ENCODE assay signal across 20 mouse cellular contexts in the genomic region with DNA sequence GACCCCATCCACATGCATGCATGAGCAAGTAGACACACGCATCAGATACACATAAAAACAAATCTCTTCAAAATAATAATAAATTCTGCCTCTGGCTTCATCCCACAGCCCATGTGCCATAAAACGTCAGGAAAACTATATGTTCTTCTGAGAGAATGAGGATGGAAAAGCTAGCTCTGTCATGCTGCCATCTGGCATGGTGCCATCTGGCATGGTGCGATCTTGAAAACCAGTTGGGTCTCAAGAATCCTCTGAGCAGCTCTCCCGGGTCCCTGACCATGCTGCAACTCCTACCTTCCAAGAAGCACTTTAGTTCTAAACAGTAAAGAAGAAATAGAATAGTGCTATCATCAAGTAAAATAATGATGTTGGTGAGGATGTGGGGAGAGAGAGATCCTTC.
DNase-seq lines count a peak whose midpoint lies in the region; ATAC-seq and TF ChIP-seq lines count a peak whose summit lies in the region.
"Had no signal": no experiment of that assay in that cellular context is flagged by ENCODE, and none has a peak within 500 bp of the region (broad histone marks: within the 10 kb centered on the region; RNA-seq: fewer than 3 reads in every experiment).

No protein-coding gene starts in this region.

- WGBS in kidney, adult 2 months = 49% methylated on average over 4 of the region's 4 CpGs
- WGBS in kidney, embryonic 14.5 days = 73% methylated on average over 4 of the region's 4 CpGs
- WGBS in lung, postnatal 0 days = 26% methylated on average over 4 of the region's 4 CpGs

- no peaks in the 10 kb centered on the region for H3K27me3 ChIP-seq in kidney, adult 2 months (replicated peaks; ENCODE audit: control insufficient read depth, insufficient read depth, low read length)
- H3K27me3 ChIP-seq in kidney, embryonic 14.5 days (ENCODE audit: control insufficient read depth, insufficient read depth, low read length) = no peaks in the 10 kb centered on the region
- no peaks in the 10 kb centered on the region for H3K27me3 ChIP-seq in lung, postnatal 0 days (replicated peaks; ENCODE audit: insufficient read depth, low read length)
- H3K27me3 ChIP-seq: forebrain, embryonic 12.5 days; neural tube, embryonic 12.5 days; Patski had no signal

- no peak for TF ChIP-seq CTCF in kidney, adult 2 months (conservative IDR thresholded peaks at IDR 0.05; ENCODE audit: insufficient read depth, insufficient read length, low read depth, low read length)
- no peak for TF ChIP-seq CTCF in lung, postnatal 0 days (IDR thresholded peaks at IDR 0.05)

- no peak overlapping the region for H3K27ac ChIP-seq in kidney, adult 2 months (ENCODE audit: insufficient read depth, low read depth, low read length)
- H3K27ac ChIP-seq in kidney, embryonic 14.5 days (ENCODE audit: low read depth, low read length) = no peak overlapping the region
- no peak overlapping the region for H3K27ac ChIP-seq in lung, postnatal 0 days (ENCODE audit: low read length)
- H3K27ac ChIP-seq: forebrain, embryonic 12.5 days; neural tube, embryonic 12.5 days; stomach, postnatal 0 days had no signal

- TF ChIP-seq POLR2A in kidney, adult 2 months (IDR thresholded peaks at IDR 0.05; ENCODE audit: low read depth, low read length) = no peak

- H3K36me3 ChIP-seq in kidney, adult 2 months (ENCODE audit: control insufficient read depth, insufficient read depth, low read length) = no peaks in the 10 kb centered on the region
- H3K36me3 ChIP-seq in kidney, embryonic 14.5 days (ENCODE audit: control insufficient read depth, insufficient read depth, low read length) = no peaks in the 10 kb centered on the region
- no peaks in the 10 kb centered on the region for H3K36me3 ChIP-seq in lung, postnatal 0 days (ENCODE audit: insufficient read depth, low read length)
- H3K36me3 ChIP-seq: forebrain, embryonic 12.5 days; neural tube, embryonic 12.5 days had no signal

- no peak for TF ChIP-seq EP300 in lung, postnatal 0 days (IDR thresholded peaks at IDR 0.05)

- no peak overlapping the region for H3K4me3 ChIP-seq in kidney, adult 2 months (ENCODE audit: insufficient read depth, low read depth, low read length)
- H3K4me3 ChIP-seq in kidney, embryonic 14.5 days (ENCODE audit: low read length) = no peak overlapping the region
- H3K4me3 ChIP-seq in lung, postnatal 0 days (ENCODE audit: low read depth, low read length) = no peak overlapping the region
- H3K4me3 ChIP-seq: forebrain, embryonic 12.5 days; heart, adult 2 months; neural tube, embryonic 12.5 days had no signal

- H3K9ac ChIP-seq in kidney, embryonic 14.5 days (ENCODE audit: low read depth, low read length) = no peak overlapping the region
- H3K9ac ChIP-seq in lung, postnatal 0 days (replicated peaks; ENCODE audit: low read depth) = no peak overlapping the region
- H3K9ac ChIP-seq: forebrain, embryonic 12.5 days; liver, postnatal 0 days; neural tube, embryonic 12.5 days had no signal

- ATAC-seq in kidney, embryonic 14.5 days (ENCODE audit: low FRiP score, low TSS enrichment) = no peak
- no peak for ATAC-seq in lung, postnatal 0 days
- ATAC-seq: activated CD4-positive, CD25-positive, alpha-beta regulatory T cell, adult 4 months; liver, postnatal 0 days; Patski had no signal

- H3K9me3 ChIP-seq in kidney, embryonic 14.5 days (ENCODE audit: control insufficient read depth, low read length) = peaks cover 6% of the 10 kb centered on the region; the same call in 1 of the 2 replicates
- H3K9me3 ChIP-seq in lung, postnatal 0 days (ENCODE audit: low read length) = no peaks in the 10 kb centered on the region

- no peaks in the 10 kb centered on the region; the same call in 1 of the 2 replicates for H3K4me1 ChIP-seq in kidney, adult 2 months (ENCODE audit: control insufficient read depth, insufficient read depth, low read length)
- H3K4me1 ChIP-seq in kidney, embryonic 14.5 days (ENCODE audit: control insufficient read depth, insufficient read depth, low read length) = no peaks in the 10 kb centered on the region
- H3K4me1 ChIP-seq in lung, postnatal 0 days (ENCODE audit: insufficient read depth, low read depth, low read length) = no peaks in the 10 kb centered on the region
- H3K4me1 ChIP-seq: neural tube, embryonic 12.5 days had no signal

- DNase-seq in cerebellum, postnatal 36 days = peak; percentile 22 to 30
- no peak for DNase-seq in cerebellum, adult 11 months
- peak; percentile 12 for DNase-seq in kidney, adult 2 months
- peak; percentile 27 for DNase-seq in lung, postnatal 0 days (ENCODE audit: low spot score)
- no peak for DNase-seq in lung, adult 18-20 months
- DNase-seq in lung, postnatal 36 days = peak; percentile 24
- DNase-seq in layer of hippocampus, adult 18-20 months (ENCODE audit: low spot score in 2 of 2) = no peak
- DNase-seq: cerebellum, adult 18-20 months; kidney, postnatal 25 days; liver; liver, postnatal 0 days; right cerebral cortex, postnatal 14 days; thymus, postnatal 25 days had no signal

- no peak overlapping the region for H3K4me2 ChIP-seq in kidney, embryonic 14.5 days (replicated peaks; ENCODE audit: low read depth, low read length)
- no peak overlapping the region for H3K4me2 ChIP-seq in lung, postnatal 0 days (replicated peaks; ENCODE audit: low read depth, low read length)
- H3K4me2 ChIP-seq: forebrain, embryonic 12.5 days; neural tube, embryonic 12.5 days had no signal

Comparison
In these comparisons a context has a peak if more than half of its experiments do, and no peak if none do; other contexts are left out.
1. DNase-seq: peak in cerebellum, postnatal 36 days (2 of 2), kidney, adult 2 months (single experiment), lung, postnatal 0 days (single experiment) and lung, postnatal 36 days (single experiment); none in cerebellum, adult 11 months (single experiment), lung, adult 18-20 months (0 of 2) and layer of hippocampus, adult 18-20 months (0 of 2).